Mouse (Mus musculus) liver, postnatal 0 days (tissue): ENCODE measurements around the gene Sv2a. TPM values are rescaled to one million over a fixed set of nuclear protein-coding genes. Genes with fewer than 3 reads are reported as not detected.

Experiments used
- ATAC-seq: fragments of 200-750 bp; cut with Nextera tagmentation; 2 replicates; pipeline ENCODE4 v1.8.0; 2017; ENCODE audit warnings: mild to moderate bottlenecking, moderate library complexity
- DNase-seq: peaks from one replicate; pipeline ENCODE4 v3.0.0-alpha.2; 2016
- H3K27ac ChIP-seq: fragments of 300-500 bp; sonication (generic); 2 replicates; pipeline ENCODE4 v1.5.1; 2014; ENCODE audit warnings: antibody characterized with exemption, moderate library complexity, mild to moderate bottlenecking, low read depth
- H3K27me3 ChIP-seq: fragments of 300-500 bp; sonication (generic); 2 replicates; pipeline ENCODE4 v1.6.1; 2014; ENCODE audit warnings: low read length, control low read depth, mixed read lengths; ENCODE audit not compliant: insufficient read depth
- H3K36me3 ChIP-seq: fragments of 300-500 bp; sonication (generic); replicated peaks from 2 replicates; pipeline ENCODE4 v1.6.1; 2014; ENCODE audit warnings: mild to moderate bottlenecking, control low read depth, low read length, moderate library complexity, mixed read lengths; ENCODE audit not compliant: insufficient read depth
- H3K4me1 ChIP-seq: fragments of 300-500 bp; sonication (generic); 2 replicates; pipeline ENCODE4 v1.6.1; 2014; ENCODE audit warnings: antibody characterized with exemption, mild to moderate bottlenecking, control low read depth; ENCODE audit not compliant: insufficient read depth
- H3K4me2 ChIP-seq: fragments of 300-500 bp; sonication (generic); 2 replicates; pipeline ENCODE4 v1.6.1; 2014; ENCODE audit warnings: low read depth, mild to moderate bottlenecking, low read length, moderate library complexity, mixed read lengths
- H3K4me3 ChIP-seq: fragments of 300-500 bp; sonication (generic); 2 replicates; pipeline ENCODE4 v1.5.1; 2014; ENCODE audit warnings: low read depth, low read length
- H3K9ac ChIP-seq: fragments of 300-500 bp; sonication (generic); replicated peaks from 2 replicates; pipeline ENCODE4 v1.6.1; 2014; ENCODE audit warnings: mild to moderate bottlenecking, moderate library complexity
- H3K9me3 ChIP-seq: fragments of 300-500 bp; sonication (generic); 2 replicates; pipeline ENCODE4 v1.6.1; 2016; ENCODE audit warnings: mild to moderate bottlenecking, control low read depth, low read length, mixed read lengths
- CTCF ChIP-seq: sonication (generic); IDR thresholded peaks from 2 replicates; pipeline ENCODE4 v1.5.1; 2016; ENCODE audit warnings: antibody characterized with exemption, low read depth
- EP300 ChIP-seq: IDR thresholded peaks from 2 replicates; pipeline ENCODE4 v1.6.1; 2016; ENCODE audit warnings: antibody characterized with exemption, low read depth, mild to moderate bottlenecking
- WGBS: fragments of 180-500 bp; shearing (Covaris S2); extraction: QIAGEN DNeasy Blood & Tissue Kit; methylation state at CpG from one replicate; pipeline ENCODE4 v1.1.7; 2014; ENCODE audit not compliant: insufficient replicate concordance; 5-methylcytosine and 5-hydroxymethylcytosine counted together
- polyA plus RNA-seq: library from polyadenylated mRNA; unstranded; fragments of >200 nt; fragmentation: Nextera tagmentation; extraction: Ambion mirVana; gene quantifications from 2 replicates; pipeline ENCODE4 v1.2.1, GENCODE M21; 2015

The Sv2a gene
- polyA plus RNA-seq, 1 experiment from 2014 or later = 0.08 TPM

DNA sequence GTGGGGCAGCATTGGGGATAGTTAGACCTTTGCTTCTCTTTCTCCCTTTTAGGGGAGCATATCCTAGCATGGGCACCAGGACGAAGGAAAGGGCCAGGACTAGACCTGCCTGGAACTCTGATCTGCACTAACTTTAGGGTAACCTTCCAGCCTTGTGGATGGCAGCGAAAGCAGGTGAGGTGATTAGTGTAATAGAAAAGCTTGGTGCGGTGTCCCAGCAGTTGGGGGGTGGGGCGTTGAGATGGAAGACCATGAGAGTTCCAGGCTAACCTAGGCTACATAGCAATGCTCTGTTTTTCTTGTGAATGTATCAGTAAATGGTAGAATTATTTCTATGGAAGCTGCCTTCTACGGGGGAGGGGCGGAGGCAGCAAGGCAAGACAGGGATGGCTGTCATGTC, 17.9 kb upstream of the Sv2a start:
- Histone ChIP-seq H3K4me2 (peak overlapping the region; percentile 82), H3K9ac (peak overlapping the region; percentile 44; the same call in 1 of the 2 replicates), H3K4me1 (peaks cover 23% of the 10 kb centered on the region), H3K4me3 (peak overlapping the region; percentile 48; the same call in 1 of the 2 replicates), H3K36me3 (no peaks in the 10 kb centered on the region), H3K27me3 (peaks cover 21% of the 10 kb centered on the region; the same call in 1 of the 2 replicates), H3K9me3 (no peaks in the 10 kb centered on the region), H3K27ac (no peak overlapping the region)
- WGBS = 83% methylated on average over 6 of the region's 6 CpGs
- DNase-seq (no peak), ATAC-seq (no peak)
- no peak for TF ChIP-seq EP300
- TF ChIP-seq CTCF = no peak

DNA sequence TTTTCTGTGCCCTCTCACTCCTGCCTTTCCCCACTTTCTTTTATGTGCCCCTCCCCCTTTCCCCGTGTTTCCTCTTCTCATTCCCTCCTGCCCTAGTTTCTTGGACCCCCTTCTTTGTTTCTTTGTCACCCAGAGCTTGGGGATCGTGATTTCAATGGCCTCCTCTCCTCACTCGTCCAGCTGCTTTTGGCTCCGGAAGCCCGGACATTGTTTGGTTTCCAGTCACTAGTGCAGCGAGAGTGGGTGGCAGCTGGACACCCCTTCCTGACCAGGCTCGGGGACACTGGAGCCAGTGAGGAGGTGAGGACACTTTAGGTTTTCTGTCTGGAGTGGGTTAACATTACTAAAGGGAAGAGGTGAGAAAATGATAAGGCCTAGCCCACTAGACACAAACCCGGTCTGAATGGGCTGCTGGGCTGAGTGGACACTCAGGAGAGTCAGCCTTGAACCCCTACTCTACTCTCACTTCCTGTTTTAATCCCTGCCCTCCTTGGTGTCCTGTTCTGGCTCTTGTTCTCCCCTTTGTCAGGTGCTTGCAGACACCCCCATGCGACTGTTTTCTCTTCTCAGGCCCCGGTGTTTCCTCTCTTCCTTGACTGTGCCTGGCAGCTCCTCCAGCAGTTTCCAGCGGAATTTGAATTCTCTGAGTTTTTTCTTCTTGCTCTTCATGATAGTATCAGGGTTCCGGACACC, 12.3 kb upstream of the Sv2a start:
- Histone ChIP-seq H3K27ac (no peak overlapping the region), H3K36me3 (0 out of 2 replicates have a peak, but pooled peaks cover 4% of the 10 kb centered on the region), H3K27me3 (no peaks in the 10 kb centered on the region), H3K4me1 (peaks cover 27% of the 10 kb centered on the region), H3K4me2 (no peak overlapping the region), H3K9me3 (no peaks in the 10 kb centered on the region), H3K9ac (no peak overlapping the region), H3K4me3 (no peak overlapping the region)
- ATAC-seq = no peak
- no peak for TF ChIP-seq CTCF
- no peak for TF ChIP-seq EP300
- 67% methylated on average over 12 of the region's 12 CpGs for WGBS
- no peak for DNase-seq

DNA sequence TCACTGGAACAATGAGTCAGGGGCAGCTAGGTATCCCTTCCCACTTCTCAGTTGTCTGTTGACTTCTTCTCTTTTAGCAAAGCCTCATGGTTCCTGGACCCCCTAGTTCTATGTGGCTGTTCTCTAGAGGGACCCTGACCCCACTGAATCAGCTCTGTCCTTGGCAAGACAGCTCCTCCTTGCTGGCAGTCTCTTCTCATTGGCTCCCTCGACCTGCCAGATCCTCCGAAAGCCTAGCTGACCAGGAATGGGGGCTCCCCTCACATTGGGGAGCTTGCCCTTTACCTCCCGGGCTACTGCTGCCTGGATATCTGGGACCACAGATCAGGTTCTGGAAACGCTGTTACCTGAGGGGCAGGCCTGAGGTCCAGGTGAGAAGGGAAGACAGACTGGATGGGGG, 10.7 kb upstream of the Sv2a start:
- DNase-seq = no peak
- Histone ChIP-seq H3K36me3 (peaks cover 16% of the 10 kb centered on the region), H3K27me3 (no peaks in the 10 kb centered on the region), H3K4me2 (no peak overlapping the region; the same call in 1 of the 2 replicates), H3K9ac (no peak overlapping the region), H3K9me3 (no peaks in the 10 kb centered on the region), H3K27ac (peak overlapping the region; percentile 93), H3K4me1 (peaks cover 32% of the 10 kb centered on the region), H3K4me3 (no peak overlapping the region)
- 80% methylated on average over 4 of the region's 4 CpGs for WGBS
- no peak for TF ChIP-seq CTCF
- TF ChIP-seq EP300 = no peak
- ATAC-seq = no peak

DNA sequence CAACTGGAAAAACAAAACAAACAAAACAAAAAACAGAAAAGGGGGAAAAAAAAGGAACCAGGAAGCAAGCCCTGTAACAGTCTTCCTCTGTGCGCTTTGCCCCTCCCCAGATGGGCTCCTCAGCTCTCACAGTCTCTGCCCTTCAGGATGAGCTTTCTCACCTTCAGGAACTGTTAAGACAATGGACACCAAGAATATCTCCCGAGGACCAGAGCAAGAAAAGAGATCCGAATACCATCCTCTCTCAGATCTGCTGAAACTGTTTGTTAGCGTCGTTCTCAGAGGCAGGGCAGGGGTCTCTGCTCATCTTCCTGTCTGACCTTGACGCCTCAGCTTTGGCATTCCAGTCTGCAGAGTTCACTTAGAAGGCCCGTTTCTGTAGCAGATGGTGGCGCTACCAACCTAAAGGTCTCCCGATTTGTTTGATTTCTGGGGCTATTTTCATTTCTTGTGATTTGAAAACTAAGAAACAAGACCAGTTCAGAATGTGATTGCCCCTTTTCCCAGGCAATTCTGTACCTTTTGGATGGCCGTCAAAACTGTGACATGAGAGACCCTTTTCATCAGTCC, 9.9 kb upstream of the Sv2a start:
- DNase-seq (no peak), ATAC-seq (no peak)
- WGBS = 41% methylated on average over 10 of the region's 10 CpGs
- no peaks in the 10 kb centered on the region for H3K27me3 ChIP-seq
- peak overlapping the region; percentile 84 for H3K4me2 ChIP-seq
- H3K4me3 ChIP-seq = peak overlapping the region; percentile 84
- peaks cover 22% of the 10 kb centered on the region for H3K36me3 ChIP-seq
- H3K9me3 ChIP-seq = no peaks in the 10 kb centered on the region
- H3K27ac ChIP-seq = peak overlapping the region; percentile 93
- peak overlapping the region; percentile 82 for H3K9ac ChIP-seq
- H3K4me1 ChIP-seq = peaks cover 32% of the 10 kb centered on the region
- TF ChIP-seq CTCF (no peak), EP300 (no peak)

DNA sequence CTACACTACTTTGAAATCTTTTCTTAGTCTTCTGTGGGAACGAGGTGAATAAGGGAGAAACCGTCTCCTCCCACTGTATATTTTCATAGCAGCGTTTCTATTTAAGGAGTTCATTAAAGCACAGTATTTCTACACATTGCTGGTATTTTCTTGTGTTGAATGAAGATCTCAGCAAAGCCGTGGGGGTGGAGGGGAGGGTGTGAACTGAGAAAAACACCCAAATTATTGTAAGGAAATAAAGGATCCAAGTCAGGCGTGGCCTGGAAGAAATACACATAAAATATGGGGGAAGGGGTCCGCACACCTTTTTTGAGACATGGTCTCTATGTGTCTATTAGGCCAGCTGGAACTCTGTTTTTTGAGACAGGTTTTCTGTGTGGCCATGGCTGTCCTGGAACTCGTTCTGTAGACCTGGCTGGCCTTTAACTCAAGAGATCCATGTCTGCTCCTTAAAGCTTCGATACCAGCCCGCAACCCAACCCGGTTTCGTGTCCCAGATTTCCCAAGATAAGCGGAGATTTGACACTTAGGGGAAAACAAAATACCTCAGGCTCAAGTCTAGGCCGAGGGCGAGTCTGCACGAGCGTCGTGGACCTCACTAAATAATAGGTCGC, 9.3 kb upstream of the Sv2a start:
- Histone ChIP-seq H3K4me1 (peaks cover 32% of the 10 kb centered on the region), H3K27me3 (no peaks in the 10 kb centered on the region), H3K27ac (peak overlapping the region; percentile 93), H3K9me3 (no peaks in the 10 kb centered on the region), H3K9ac (peak overlapping the region; percentile 82), H3K4me2 (peak overlapping the region; percentile 84), H3K4me3 (peak overlapping the region; percentile 84), H3K36me3 (peaks cover 26% of the 10 kb centered on the region)
- DNase-seq (no peak), ATAC-seq (peak; percentile 20)
- TF ChIP-seq EP300 (no peak), CTCF (no peak)
- WGBS = 16% methylated on average over 18 of the region's 18 CpGs
